Mouse (Mus musculus) liver, embryonic 15.5 days (tissue): Measurements from ENCODE around the gene Gm47791. TPM values are rescaled to one million over a fixed set of nuclear protein-coding genes. Genes with fewer than 3 reads are reported as not detected.

Experiments used
- ATAC-seq: fragments of 200-750 bp; cut with Nextera tagmentation; 2 replicates; pipeline ENCODE4 v1.8.0; 2017; ENCODE audit warnings: moderate number of reproducible peaks, mild to moderate bottlenecking, moderate library complexity; ENCODE audit not compliant: insufficient read depth
- H3K27ac ChIP-seq: fragments of 300-500 bp; sonication (generic); replicated peaks from 2 replicates; pipeline ENCODE4 v1.5.1; 2015; ENCODE audit warnings: mild to moderate bottlenecking, inconsistent platforms
- H3K27me3 ChIP-seq: fragments of 300-500 bp; sonication (generic); 2 replicates; pipeline ENCODE4 v1.6.1; 2015; ENCODE audit warnings: mild to moderate bottlenecking, inconsistent platforms
- H3K36me3 ChIP-seq: fragments of 300-500 bp; sonication (generic); replicated peaks from 2 replicates; pipeline ENCODE4 v1.6.1; 2015; ENCODE audit warnings: moderate library complexity, mild to moderate bottlenecking, inconsistent platforms
- H3K4me1 ChIP-seq: fragments of 300-500 bp; sonication (generic); replicated peaks from 2 replicates; pipeline ENCODE4 v1.6.1; 2015; ENCODE audit warnings: inconsistent platforms
- H3K4me2 ChIP-seq: fragments of 300-500 bp; sonication (generic); 2 replicates; pipeline ENCODE4 v1.6.1; 2015; ENCODE audit warnings: moderate library complexity, mild to moderate bottlenecking, inconsistent platforms
- H3K4me3 ChIP-seq: fragments of 300-500 bp; sonication (generic); replicated peaks from 2 replicates; pipeline ENCODE4 v1.5.1; 2015; ENCODE audit warnings: mild to moderate bottlenecking, inconsistent platforms
- H3K9ac ChIP-seq: fragments of 300-500 bp; sonication (generic); 2 replicates; pipeline ENCODE4 v1.6.1; 2015; ENCODE audit warnings: moderate library complexity, mild to moderate bottlenecking, inconsistent platforms
- H3K9me3 ChIP-seq: fragments of 300-500 bp; sonication (generic); replicated peaks from 2 replicates; pipeline ENCODE4 v1.6.1; 2016; ENCODE audit warnings: inconsistent platforms
- WGBS: fragments of 180-500 bp; shearing (Covaris S2); methylation state at CpG from one replicate; pipeline ENCODE4 v1.1.7; 2015; ENCODE audit warnings: mixed read lengths; ENCODE audit not compliant: insufficient replicate concordance; 5-methylcytosine and 5-hydroxymethylcytosine counted together
- polyA plus RNA-seq: library from polyadenylated mRNA; unstranded; fragments of >200 nt; fragmentation: Nextera tagmentation; extraction: Ambion mirVana; gene quantifications from 2 replicates; pipeline ENCODE4 v1.2.1, GENCODE M21; 2015

Gene Gm47791
- not detected in 2 replicates for polyA plus RNA-seq

GRCm38 (mm10) chr1:82771022-82771586, at the start of gene Gm47791:
Gene Gm47791 (minus strand): TSS chr1:82771243.
- 68% methylated on average over 15 of the region's 15 CpGs for WGBS
- H3K4me2 ChIP-seq = no peak within 1 kb of the TSS
- no peak for ATAC-seq
- H3K36me3 ChIP-seq = no peaks in the 10 kb centered on the region
- H3K4me3 ChIP-seq = no peak within 1 kb of the TSS
- H3K4me1 ChIP-seq = no peaks in the 10 kb centered on the region
- no peak within 1 kb of the TSS for H3K27ac ChIP-seq
- no peaks in the 10 kb centered on the region for H3K9me3 ChIP-seq
- no peaks in the 10 kb centered on the region for H3K27me3 ChIP-seq
- no peak within 1 kb of the TSS for H3K9ac ChIP-seq

GRCm38 (mm10) chr1:82820626-82821186, 49.7 kb upstream of the Gm47791 start:
- 62% methylated on average over 3 of the region's 3 CpGs for WGBS
- no peak for ATAC-seq
- H3K4me3 ChIP-seq = peak overlapping the region; percentile 42
- H3K4me2 ChIP-seq = peak overlapping the region; percentile 62
- H3K4me1 ChIP-seq = peaks cover 91% of the 10 kb centered on the region
- H3K36me3 ChIP-seq = no peaks in the 10 kb centered on the region
- peak overlapping the region; percentile 54; the same call in 1 of the 2 replicates for H3K9ac ChIP-seq
- no peaks in the 10 kb centered on the region for H3K27me3 ChIP-seq
- H3K9me3 ChIP-seq = no peaks in the 10 kb centered on the region
- H3K27ac ChIP-seq = peak overlapping the region; percentile 92

GRCm38 (mm10) chr1:82820179-82820578, 49.1 kb upstream of the Gm47791 start:
- no peaks in the 10 kb centered on the region for H3K36me3 ChIP-seq
- 29% methylated on average over 15 of the region's 15 CpGs for WGBS
- peak; percentile 55 for ATAC-seq
- H3K9me3 ChIP-seq = no peaks in the 10 kb centered on the region
- peaks cover 91% of the 10 kb centered on the region for H3K4me1 ChIP-seq
- no peaks in the 10 kb centered on the region for H3K27me3 ChIP-seq
- peak overlapping the region; percentile 54 for H3K9ac ChIP-seq
- peak overlapping the region; percentile 42 for H3K4me3 ChIP-seq
- peak overlapping the region; percentile 62 for H3K4me2 ChIP-seq
- H3K27ac ChIP-seq = peak overlapping the region; percentile 92

GRCm38 (mm10) chr1:82819366-82819765, 48.3 kb upstream of the Gm47791 start:
- Histone ChIP-seq H3K9ac (peak overlapping the region; percentile 33; the same call in 1 of the 2 replicates), H3K27ac (peak overlapping the region; percentile 92), H3K36me3 (no peaks in the 10 kb centered on the region), H3K27me3 (no peaks in the 10 kb centered on the region), H3K9me3 (no peaks in the 10 kb centered on the region), H3K4me1 (peaks cover 92% of the 10 kb centered on the region), H3K4me3 (no peak overlapping the region), H3K4me2 (peak overlapping the region; percentile 62)
- 44% methylated on average over 10 of the region's 10 CpGs for WGBS
- ATAC-seq = no peak

- Histone ChIP-seq H3K4me1 (peaks cover 82% of the 10 kb centered on the region), H3K9ac (peak overlapping the region; percentile 63), H3K27me3 (no peaks in the 10 kb centered on the region), H3K4me2 (peak overlapping the region; percentile 64), H3K4me3 (peak overlapping the region; percentile 27), H3K36me3 (no peaks in the 10 kb centered on the region), H3K27ac (peak overlapping the region; percentile 96), H3K9me3 (no peaks in the 10 kb centered on the region)
- 13% methylated on average over 17 of the region's 17 CpGs for WGBS
- peak; percentile 96 for ATAC-seq
Measured at GRCm38 (mm10) chr1:82815941-82816716, 45.1 kb upstream of the Gm47791 start.

GRCm38 (mm10) chr1:82811766-82812165, 40.7 kb upstream of the Gm47791 start:
- Histone ChIP-seq H3K27ac (peak overlapping the region; percentile 56), H3K36me3 (no peaks in the 10 kb centered on the region), H3K4me2 (no peak overlapping the region), H3K4me1 (peaks cover 51% of the 10 kb centered on the region), H3K4me3 (no peak overlapping the region), H3K9me3 (no peaks in the 10 kb centered on the region), H3K27me3 (no peaks in the 10 kb centered on the region), H3K9ac (no peak overlapping the region)
- WGBS = 72% methylated on average over 1 of the region's 1 CpGs
- ATAC-seq = no peak

- no peaks in the 10 kb centered on the region for H3K36me3 ChIP-seq
- no peak overlapping the region for H3K4me3 ChIP-seq
- no peak for ATAC-seq
- H3K9me3 ChIP-seq = no peaks in the 10 kb centered on the region
- H3K4me1 ChIP-seq = peaks cover 29% of the 10 kb centered on the region
- no peak overlapping the region for H3K27ac ChIP-seq
- no peaks in the 10 kb centered on the region for H3K27me3 ChIP-seq
- no peak overlapping the region for H3K9ac ChIP-seq
- 52% methylated on average over 3 of the region's 3 CpGs for WGBS
- H3K4me2 ChIP-seq = no peak overlapping the region
Measured at GRCm38 (mm10) chr1:82808564-82808963, 37.5 kb upstream of the Gm47791 start.

- 74% methylated on average over 7 of the region's 7 CpGs for WGBS
- ATAC-seq = no peak
- H3K4me3 ChIP-seq = no peak overlapping the region
- no peak overlapping the region for H3K9ac ChIP-seq
- H3K9me3 ChIP-seq = no peaks in the 10 kb centered on the region
- H3K27ac ChIP-seq = no peak overlapping the region
- no peaks in the 10 kb centered on the region for H3K27me3 ChIP-seq
- no peak overlapping the region for H3K4me2 ChIP-seq
- H3K36me3 ChIP-seq = no peaks in the 10 kb centered on the region
- H3K4me1 ChIP-seq = peaks cover 26% of the 10 kb centered on the region
Measured at GRCm38 (mm10) chr1:82807206-82807605, 36.2 kb upstream of the Gm47791 start.

GRCm38 (mm10) chr1:82806391-82806790, 35.3 kb upstream of the Gm47791 start:
- no peak overlapping the region for H3K27ac ChIP-seq

GRCm38 (mm10) chr1:82804059-82804458, 33.0 kb upstream of the Gm47791 start:
- Histone ChIP-seq H3K4me3 (no peak overlapping the region), H3K36me3 (no peaks in the 10 kb centered on the region), H3K4me2 (no peak overlapping the region), H3K9me3 (no peaks in the 10 kb centered on the region), H3K9ac (no peak overlapping the region), H3K27ac (peak overlapping the region; percentile 51), H3K27me3 (peaks cover 21% of the 10 kb centered on the region), H3K4me1 (peaks cover 13% of the 10 kb centered on the region; the same call in 1 of the 2 replicates)
- peak; percentile 54; the same call in 1 of the 2 replicates for ATAC-seq
- 82% methylated on average over 1 of the region's 1 CpGs for WGBS

More at GRCm38 (mm10) chr1:82806391-82806790, 35.3 kb upstream of the Gm47791 start:
- 81% methylated on average over 8 of the region's 8 CpGs for WGBS
- Histone ChIP-seq H3K9me3 (no peaks in the 10 kb centered on the region), H3K36me3 (no peaks in the 10 kb centered on the region), H3K9ac (no peak overlapping the region), H3K27me3 (peaks cover 6% of the 10 kb centered on the region; the same call in 1 of the 2 replicates), H3K4me1 (peaks cover 20% of the 10 kb centered on the region; the same call in 1 of the 2 replicates), H3K4me2 (no peak overlapping the region), H3K4me3 (no peak overlapping the region)
- no peak for ATAC-seq

GRCm38 (mm10) chr1:82803608-82804007, 32.6 kb upstream of the Gm47791 start:
- peaks cover 26% of the 10 kb centered on the region for H3K27me3 ChIP-seq
- peak; percentile 69 for ATAC-seq
- no peak overlapping the region for H3K4me3 ChIP-seq
- H3K9ac ChIP-seq = no peak overlapping the region
- H3K9me3 ChIP-seq = no peaks in the 10 kb centered on the region
- no peak overlapping the region for H3K4me2 ChIP-seq
- peaks cover 13% of the 10 kb centered on the region; the same call in 1 of the 2 replicates for H3K4me1 ChIP-seq
- peak overlapping the region; percentile 51; the same call in 1 of the 2 replicates for H3K27ac ChIP-seq
- 58% methylated on average over 7 of the region's 7 CpGs for WGBS
- no peaks in the 10 kb centered on the region for H3K36me3 ChIP-seq
